Mouse (Mus musculus) erythroblast, embryonic 14.5 days (primary cell): Measurements from ENCODE around the gene Slc29a3.

Source experiments
- GATA1 ChIP-seq: IDR thresholded peaks from 2 replicates; pipeline ENCODE4 v1.6.1; 2012; ENCODE audit warnings: low read length, inconsistent platforms, mixed read lengths
- TAL1 ChIP-seq: IDR thresholded peaks from 3 replicates; pipeline ENCODE4 v1.6.1; 2012; ENCODE audit warnings: low read length, inconsistent platforms, mixed read lengths

- no peak for TF ChIP-seq GATA1
- no peak for TF ChIP-seq TAL1
These were observed 55.6 kb downstream of the Slc29a3 start for GRCm38 (mm10) chr10:60696975-60697374.
